Mouse (Mus musculus): ENCODE measurements around the gene 1700011L22Rik. TPM values are rescaled to one million over a fixed set of nuclear protein-coding genes. Genes with fewer than 3 reads are reported as not detected.
A peak's percentile ranks its signal among the peaks of the same experiment; 100 is the strongest.

1700011L22Rik gene
- polyA plus RNA-seq, 1 experiment from 2014 or later = not detected

DNA sequence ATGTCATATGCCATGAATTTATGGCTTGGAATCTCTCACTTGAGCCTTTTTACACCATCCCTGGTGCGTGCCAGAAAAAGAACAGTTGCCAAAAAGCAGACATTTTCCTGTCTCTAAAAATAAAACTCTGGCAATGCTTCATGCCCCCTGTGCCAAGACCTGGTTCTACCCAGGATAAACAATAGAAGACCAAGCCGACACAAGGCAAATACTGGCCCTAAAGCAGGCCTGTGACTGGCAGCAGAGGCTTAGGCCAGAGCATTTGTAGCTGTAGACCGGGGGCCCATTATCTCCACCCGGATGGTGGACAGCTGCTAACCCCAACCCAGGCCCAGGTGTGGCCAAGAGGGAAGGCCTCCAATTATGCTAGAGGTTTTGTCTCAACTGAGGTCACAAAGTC is 41.5 kb downstream of the 1700011L22Rik start:
- 45% methylated on average over 4 of the region's 4 CpGs for WGBS
- H3K27me3 ChIP-seq (replicated peaks; ENCODE audit: control insufficient read depth, insufficient read depth, low read length) = no peaks in the 10 kb centered on the region
- H3K4me3 ChIP-seq (replicated peaks; ENCODE audit: low read length) = no peak overlapping the region
- H3K36me3 ChIP-seq (ENCODE audit: control insufficient read depth, insufficient read depth) = no peaks in the 10 kb centered on the region
- H3K9ac ChIP-seq (replicated peaks; ENCODE audit: low read depth, low read length) = no peak overlapping the region
- H3K4me2 ChIP-seq (ENCODE audit: low read length) = no peak overlapping the region
- 0 out of 2 replicates have a peak, but pooled peaks have one; percentile 19 for ATAC-seq
- no peak overlapping the region for H3K27ac ChIP-seq (ENCODE audit: low read length)
- peaks cover 35% of the 10 kb centered on the region for H3K4me1 ChIP-seq (replicated peaks; ENCODE audit: control insufficient read depth, insufficient read depth, low read length)
- no peaks in the 10 kb centered on the region for H3K9me3 ChIP-seq (ENCODE audit: control insufficient read depth, low read length)

GRCm38 (mm10) chr8:79201446-79202147 is 46.8 kb downstream of the 1700011L22Rik start:
- 53% methylated on average over 11 of the region's 11 CpGs for WGBS
- no peaks in the 10 kb centered on the region for H3K36me3 ChIP-seq (ENCODE audit: control insufficient read depth, insufficient read depth)
- no peak overlapping the region for H3K9ac ChIP-seq (replicated peaks; ENCODE audit: low read depth, low read length)
- ATAC-seq = peak; percentile 67
- no peaks in the 10 kb centered on the region for H3K9me3 ChIP-seq (ENCODE audit: control insufficient read depth, low read length)
- no peak overlapping the region for H3K27ac ChIP-seq (ENCODE audit: low read length)
- H3K4me1 ChIP-seq (replicated peaks; ENCODE audit: control insufficient read depth, insufficient read depth, low read length) = peaks cover 9% of the 10 kb centered on the region
- no peaks in the 10 kb centered on the region for H3K27me3 ChIP-seq (replicated peaks; ENCODE audit: control insufficient read depth, insufficient read depth, low read length)
- H3K4me3 ChIP-seq (replicated peaks; ENCODE audit: low read length) = no peak overlapping the region
- H3K4me2 ChIP-seq (ENCODE audit: low read length) = no peak overlapping the region

- no peaks in the 10 kb centered on the region for H3K27me3 ChIP-seq (replicated peaks; ENCODE audit: control insufficient read depth, insufficient read depth, low read length)
- 27% methylated on average over 3 of the region's 3 CpGs for WGBS
- peaks cover 9% of the 10 kb centered on the region for H3K4me1 ChIP-seq (replicated peaks; ENCODE audit: control insufficient read depth, insufficient read depth, low read length)
- no peaks in the 10 kb centered on the region for H3K9me3 ChIP-seq (ENCODE audit: control insufficient read depth, low read length)
- no peak overlapping the region for H3K4me2 ChIP-seq (ENCODE audit: low read length)
- ATAC-seq = no peak
- no peak overlapping the region for H3K27ac ChIP-seq (ENCODE audit: low read length)
- no peak overlapping the region for H3K4me3 ChIP-seq (replicated peaks; ENCODE audit: low read length)
- no peak overlapping the region for H3K9ac ChIP-seq (replicated peaks; ENCODE audit: low read depth, low read length)
- no peaks in the 10 kb centered on the region for H3K36me3 ChIP-seq (ENCODE audit: control insufficient read depth, insufficient read depth)
Observed at GRCm38 (mm10) chr8:79198675-79199074, 49.7 kb downstream of the 1700011L22Rik start.

DNA sequence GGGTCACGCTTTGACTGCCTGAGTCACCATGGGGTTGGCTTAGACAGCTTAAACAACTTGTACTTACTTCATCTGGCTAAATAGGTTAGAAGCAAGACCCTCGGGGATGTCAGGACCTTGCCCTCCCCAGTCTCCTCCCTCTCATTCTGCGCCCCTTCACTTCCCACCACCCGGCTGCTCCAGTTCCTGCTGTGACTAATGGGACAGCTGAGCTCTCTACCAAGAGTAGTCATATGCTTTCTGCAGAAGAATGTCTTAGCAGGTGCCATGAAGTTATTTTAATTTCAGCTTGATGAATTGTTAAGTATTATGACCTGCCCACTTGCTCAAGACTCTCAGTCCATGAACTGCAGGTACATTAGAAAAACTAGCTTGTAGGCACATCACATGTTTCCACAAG is 51.9 kb downstream of the 1700011L22Rik start:
- WGBS = 86% methylated on average over 4 of the region's 4 CpGs
- Histone ChIP-seq H3K4me1 (replicated peaks; ENCODE audit: control insufficient read depth, insufficient read depth, low read length) (peaks cover 4% of the 10 kb centered on the region), H3K27ac (ENCODE audit: low read length) (no peak overlapping the region), H3K9me3 (ENCODE audit: control insufficient read depth, low read length) (no peaks in the 10 kb centered on the region), H3K4me2 (ENCODE audit: low read length) (no peak overlapping the region), H3K36me3 (ENCODE audit: control insufficient read depth, insufficient read depth) (0 out of 2 replicates have a peak, but pooled peaks cover 4% of the 10 kb centered on the region), H3K4me3 (replicated peaks; ENCODE audit: low read length) (no peak overlapping the region), H3K27me3 (replicated peaks; ENCODE audit: control insufficient read depth, insufficient read depth, low read length) (no peaks in the 10 kb centered on the region), H3K9ac (replicated peaks; ENCODE audit: low read depth, low read length) (no peak overlapping the region)
- ATAC-seq = no peak

GRCm38 (mm10) chr8:79190071-79190470 is 58.3 kb downstream of the 1700011L22Rik start:
- no peak overlapping the region for H3K4me2 ChIP-seq (ENCODE audit: low read length)
- no peaks in the 10 kb centered on the region for H3K9me3 ChIP-seq (ENCODE audit: control insufficient read depth, low read length)
- H3K36me3 ChIP-seq (ENCODE audit: control insufficient read depth, insufficient read depth) = peaks cover 15% of the 10 kb centered on the region
- ATAC-seq = no peak
- H3K27me3 ChIP-seq (replicated peaks; ENCODE audit: control insufficient read depth, insufficient read depth, low read length) = no peaks in the 10 kb centered on the region
- H3K9ac ChIP-seq (replicated peaks; ENCODE audit: low read depth, low read length) = no peak overlapping the region
- no peak overlapping the region for H3K4me3 ChIP-seq (replicated peaks; ENCODE audit: low read length)
- no peaks in the 10 kb centered on the region for H3K4me1 ChIP-seq (replicated peaks; ENCODE audit: control insufficient read depth, insufficient read depth, low read length)
- no peak overlapping the region for H3K27ac ChIP-seq (ENCODE audit: low read length)
- WGBS = 92% methylated on average over 10 of the region's 10 CpGs

- Histone ChIP-seq H3K36me3 (ENCODE audit: control insufficient read depth, insufficient read depth) (peaks cover 15% of the 10 kb centered on the region), H3K9me3 (ENCODE audit: control insufficient read depth, low read length) (no peaks in the 10 kb centered on the region), H3K4me1 (replicated peaks; ENCODE audit: control insufficient read depth, insufficient read depth, low read length) (no peaks in the 10 kb centered on the region), H3K27me3 (replicated peaks; ENCODE audit: control insufficient read depth, insufficient read depth, low read length) (no peaks in the 10 kb centered on the region), H3K9ac (replicated peaks; ENCODE audit: low read depth, low read length) (no peak overlapping the region), H3K27ac (ENCODE audit: low read length) (no peak overlapping the region), H3K4me2 (ENCODE audit: low read length) (no peak overlapping the region), H3K4me3 (replicated peaks; ENCODE audit: low read length) (no peak overlapping the region)
- no peak for ATAC-seq
- 86% methylated on average over 7 of the region's 7 CpGs for WGBS
Observed at GRCm38 (mm10) chr8:79185488-79185887, 62.9 kb downstream of the 1700011L22Rik start.

DNA sequence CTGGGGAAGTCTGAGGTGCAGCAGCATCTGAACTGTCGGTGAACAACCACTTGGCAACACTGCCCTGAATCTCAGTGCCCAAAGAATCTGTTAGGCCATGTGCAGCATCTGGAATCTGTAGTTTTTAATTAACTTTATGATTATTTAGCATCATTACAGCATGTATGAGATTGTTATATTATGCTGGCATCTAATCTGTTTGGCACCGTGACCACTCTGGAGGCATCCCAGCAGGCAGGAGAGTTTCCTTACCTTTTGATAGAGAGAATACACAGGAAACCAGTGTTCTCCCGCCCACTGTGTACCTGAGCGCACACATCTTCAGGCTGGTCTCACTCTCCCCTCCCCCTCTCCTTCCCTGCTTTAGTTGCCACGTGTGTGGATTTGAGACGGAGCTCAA is 68.7 kb downstream of the 1700011L22Rik start:
- Histone ChIP-seq H3K36me3 (ENCODE audit: control insufficient read depth, insufficient read depth) (peaks cover 4% of the 10 kb centered on the region), H3K4me3 (replicated peaks; ENCODE audit: low read length) (no peak overlapping the region), H3K27me3 (replicated peaks; ENCODE audit: control insufficient read depth, insufficient read depth, low read length) (no peaks in the 10 kb centered on the region), H3K27ac (ENCODE audit: low read length) (no peak overlapping the region), H3K4me2 (ENCODE audit: low read length) (no peak overlapping the region), H3K4me1 (replicated peaks; ENCODE audit: control insufficient read depth, insufficient read depth, low read length) (no peaks in the 10 kb centered on the region), H3K9me3 (ENCODE audit: control insufficient read depth, low read length) (no peaks in the 10 kb centered on the region), H3K9ac (replicated peaks; ENCODE audit: low read depth, low read length) (no peak overlapping the region)
- 75% methylated on average over 6 of the region's 6 CpGs for WGBS
- ATAC-seq = no peak

DNA sequence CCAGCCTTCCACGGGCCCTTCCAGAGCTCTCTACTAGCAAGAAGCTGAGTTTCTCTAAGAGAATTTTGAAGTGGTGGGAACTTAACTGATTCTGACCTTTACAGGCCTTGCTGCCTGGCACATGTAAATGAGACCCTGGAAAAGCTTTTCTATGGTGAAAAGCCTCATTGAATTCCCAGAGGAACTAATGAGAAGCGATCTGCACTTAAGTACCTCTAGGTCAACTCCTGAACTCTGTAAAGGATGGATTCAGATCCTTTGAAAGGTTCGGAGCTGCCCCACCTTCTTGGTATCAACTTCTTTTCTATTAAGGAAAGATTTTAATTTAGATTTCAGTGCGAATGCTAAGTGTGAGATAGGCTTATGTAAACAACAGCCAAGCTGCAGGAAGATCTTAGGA is 72.4 kb downstream of the 1700011L22Rik start:
- Histone ChIP-seq H3K4me2 (ENCODE audit: low read length) (no peak overlapping the region), H3K9ac (replicated peaks; ENCODE audit: low read depth, low read length) (no peak overlapping the region), H3K4me3 (replicated peaks; ENCODE audit: low read length) (no peak overlapping the region), H3K9me3 (ENCODE audit: control insufficient read depth, low read length) (no peaks in the 10 kb centered on the region), H3K4me1 (replicated peaks; ENCODE audit: control insufficient read depth, insufficient read depth, low read length) (no peaks in the 10 kb centered on the region), H3K27me3 (replicated peaks; ENCODE audit: control insufficient read depth, insufficient read depth, low read length) (no peaks in the 10 kb centered on the region), H3K27ac (ENCODE audit: low read length) (no peak overlapping the region), H3K36me3 (ENCODE audit: control insufficient read depth, insufficient read depth) (no peaks in the 10 kb centered on the region; the same call in 1 of the 2 replicates)
- no peak for ATAC-seq
- 44% methylated on average over 4 of the region's 4 CpGs for WGBS

GRCm38 (mm10) chr8:79173606-79174005 is 74.8 kb downstream of the 1700011L22Rik start:
- no peaks in the 10 kb centered on the region for H3K9me3 ChIP-seq (ENCODE audit: control insufficient read depth, low read length)
- H3K36me3 ChIP-seq (ENCODE audit: control insufficient read depth, insufficient read depth) = no peaks in the 10 kb centered on the region
- no peak overlapping the region for H3K27ac ChIP-seq (ENCODE audit: low read length)
- no peaks in the 10 kb centered on the region for H3K4me1 ChIP-seq (replicated peaks; ENCODE audit: control insufficient read depth, insufficient read depth, low read length)
- H3K4me3 ChIP-seq (replicated peaks; ENCODE audit: low read length) = no peak overlapping the region
- H3K27me3 ChIP-seq (replicated peaks; ENCODE audit: control insufficient read depth, insufficient read depth, low read length) = no peaks in the 10 kb centered on the region
- 0 out of 2 replicates have a peak, but pooled peaks have one; percentile 23 for ATAC-seq
- 60% methylated on average over 4 of the region's 4 CpGs for WGBS
- no peak overlapping the region for H3K4me2 ChIP-seq (ENCODE audit: low read length)
- H3K9ac ChIP-seq (replicated peaks; ENCODE audit: low read depth, low read length) = no peak overlapping the region
